Mouse (Mus musculus): ENCODE results near the gene Slit3. TPM values are rescaled to one million over a fixed set of nuclear protein-coding genes. Genes with fewer than 3 reads are reported as not detected.

Slit3 gene
- polyA plus RNA-seq, 1 experiment: 211 TPM

- Histone ChIP-seq H3K4me3 (ENCODE audit: insufficient read depth, low read length) (no peak overlapping the region), H3K27ac (ENCODE audit: insufficient read depth, low read length) (no peak overlapping the region), H3K4me1 (ENCODE audit: control insufficient read depth, insufficient read depth, low read length) (no peaks in the 10 kb centered on the region)
- TF ChIP-seq CTCF (IDR thresholded peaks at IDR 0.05; ENCODE audit: borderline replicate concordance, insufficient read depth, low read length) (no peak), POLR2A (IDR thresholded peaks at IDR 0.05; ENCODE audit: low read depth, low read length) (no peak)
Measured at GRCm38 (mm10) chr11:35729186-35729585, 608.2 kb downstream of the Slit3 start.

DNA sequence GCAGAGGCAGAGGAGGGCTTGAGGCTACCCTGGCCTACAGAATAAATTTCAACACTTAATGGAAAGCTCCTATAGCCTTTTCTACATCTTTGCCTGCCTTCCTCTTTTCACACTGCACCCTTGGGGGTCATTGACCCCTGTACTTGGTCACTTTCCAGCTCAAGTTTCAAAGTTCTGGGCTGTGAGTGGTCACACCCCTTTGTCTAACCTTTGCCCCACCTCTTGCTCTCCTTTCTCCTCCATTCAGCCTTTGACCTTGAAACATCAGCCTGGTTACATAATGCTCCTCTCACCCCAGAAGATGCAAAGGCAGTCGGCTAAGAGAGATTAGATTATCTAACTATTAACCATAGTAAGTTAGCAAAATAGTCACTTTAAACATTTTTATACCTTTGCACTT is 611.3 kb downstream of the Slit3 start:
- Histone ChIP-seq H3K4me3 (ENCODE audit: insufficient read depth, low read length) (no peak overlapping the region), H3K4me1 (ENCODE audit: control insufficient read depth, insufficient read depth, low read length) (no peaks in the 10 kb centered on the region), H3K27ac (ENCODE audit: insufficient read depth, low read length) (no peak overlapping the region)
- no peak for TF ChIP-seq POLR2A (IDR thresholded peaks at IDR 0.05; ENCODE audit: low read depth, low read length)
- TF ChIP-seq CTCF (IDR thresholded peaks at IDR 0.05; ENCODE audit: borderline replicate concordance, insufficient read depth, low read length): no peak

GRCm38 (mm10) chr11:35736817-35737216 is 615.8 kb downstream of the Slit3 start:
- TF ChIP-seq POLR2A (IDR thresholded peaks at IDR 0.05; ENCODE audit: low read depth, low read length): no peak
- no peaks in the 10 kb centered on the region for H3K4me1 ChIP-seq (ENCODE audit: control insufficient read depth, insufficient read depth, low read length)
- H3K27ac ChIP-seq (ENCODE audit: insufficient read depth, low read length): no peak overlapping the region
- no peak overlapping the region for H3K4me3 ChIP-seq (ENCODE audit: insufficient read depth, low read length)

DNA sequence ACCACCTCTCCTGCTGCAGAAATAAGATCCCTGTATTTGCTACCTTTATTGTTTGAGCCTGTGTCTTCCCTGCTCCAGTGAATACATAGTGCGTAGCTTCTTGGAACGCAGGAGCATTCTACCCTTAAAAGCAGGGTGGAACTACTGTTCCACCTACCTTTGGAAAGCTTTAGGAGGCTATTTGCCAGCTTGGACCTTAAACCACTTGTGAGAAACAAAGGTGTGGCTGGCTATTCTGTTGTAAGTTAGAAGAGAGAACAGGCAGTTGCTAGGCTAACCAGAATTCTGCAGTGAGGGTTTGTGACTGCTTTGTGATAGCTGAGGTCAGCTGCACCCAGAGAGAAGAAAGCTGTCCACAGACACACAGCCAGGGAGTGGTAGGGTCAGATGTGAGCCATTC is 616.2 kb downstream of the Slit3 start:
- TF ChIP-seq CTCF (IDR thresholded peaks at IDR 0.05; ENCODE audit: borderline replicate concordance, insufficient read depth, low read length) (no peak), POLR2A (IDR thresholded peaks at IDR 0.05; ENCODE audit: low read depth, low read length) (no peak)
- H3K4me3 ChIP-seq (ENCODE audit: insufficient read depth, low read length): no peak overlapping the region
- H3K27ac ChIP-seq (ENCODE audit: insufficient read depth, low read length): no peak overlapping the region
- H3K4me1 ChIP-seq (ENCODE audit: control insufficient read depth, insufficient read depth, low read length): no peaks in the 10 kb centered on the region

- no peaks in the 10 kb centered on the region for H3K4me1 ChIP-seq (ENCODE audit: control insufficient read depth, insufficient read depth, low read length)
- H3K27ac ChIP-seq (ENCODE audit: insufficient read depth, low read length): no peak overlapping the region
- no peak overlapping the region for H3K4me3 ChIP-seq (ENCODE audit: insufficient read depth, low read length)
- no peak for TF ChIP-seq CTCF (IDR thresholded peaks at IDR 0.05; ENCODE audit: borderline replicate concordance, insufficient read depth, low read length)
- TF ChIP-seq POLR2A (IDR thresholded peaks at IDR 0.05; ENCODE audit: low read depth, low read length): no peak
Measured at GRCm38 (mm10) chr11:35738102-35738501, 617.1 kb downstream of the Slit3 start.

DNA sequence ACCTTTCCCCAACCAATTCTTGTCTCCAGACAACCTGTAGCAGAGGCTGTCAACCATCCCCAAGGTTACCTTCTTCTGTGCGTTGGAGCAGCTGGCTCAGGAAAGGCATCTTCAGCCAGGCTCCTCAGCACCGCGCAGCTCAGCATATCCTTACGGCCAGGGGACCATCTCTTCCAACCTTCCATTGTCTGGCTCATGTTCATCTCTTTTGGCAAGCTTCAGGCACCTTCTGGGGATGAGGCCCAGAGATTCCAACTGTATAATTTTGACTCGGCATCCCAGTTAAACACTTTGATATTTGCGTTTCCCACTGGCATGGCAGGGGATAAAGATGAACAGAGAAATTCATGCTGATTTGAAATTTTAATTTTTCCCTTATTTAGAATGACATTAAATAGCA is 622.6 kb downstream of the Slit3 start:
- no peaks in the 10 kb centered on the region for H3K4me1 ChIP-seq (ENCODE audit: control insufficient read depth, insufficient read depth, low read length)
- H3K4me3 ChIP-seq (ENCODE audit: insufficient read depth, low read length): no peak overlapping the region
- no peak overlapping the region for H3K27ac ChIP-seq (ENCODE audit: insufficient read depth, low read length)
- no peak for TF ChIP-seq POLR2A (IDR thresholded peaks at IDR 0.05; ENCODE audit: low read depth, low read length)
- TF ChIP-seq CTCF (IDR thresholded peaks at IDR 0.05; ENCODE audit: borderline replicate concordance, insufficient read depth, low read length): no peak

GRCm38 (mm10) chr11:35744571-35744970 is 623.5 kb downstream of the Slit3 start:
- TF ChIP-seq POLR2A (IDR thresholded peaks at IDR 0.05; ENCODE audit: low read depth, low read length) (no peak), CTCF (IDR thresholded peaks at IDR 0.05; ENCODE audit: borderline replicate concordance, insufficient read depth, low read length) (no peak)
- H3K27ac ChIP-seq (ENCODE audit: insufficient read depth, low read length): no peak overlapping the region

GRCm38 (mm10) chr11:35750578-35750977 is 629.6 kb downstream of the Slit3 start:
- TF ChIP-seq POLR2A (IDR thresholded peaks at IDR 0.05; ENCODE audit: low read depth, low read length): no peak
- TF ChIP-seq CTCF (IDR thresholded peaks at IDR 0.05; ENCODE audit: borderline replicate concordance, insufficient read depth, low read length): no peak
- no peaks in the 10 kb centered on the region for H3K4me1 ChIP-seq (ENCODE audit: control insufficient read depth, insufficient read depth, low read length)
- H3K4me3 ChIP-seq (ENCODE audit: insufficient read depth, low read length): no peak overlapping the region
- H3K27ac ChIP-seq (ENCODE audit: insufficient read depth, low read length): no peak overlapping the region

More at GRCm38 (mm10) chr11:35744571-35744970, 623.5 kb downstream of the Slit3 start:
- no peak overlapping the region for H3K4me3 ChIP-seq (ENCODE audit: insufficient read depth, low read length)
- H3K4me1 ChIP-seq (ENCODE audit: control insufficient read depth, insufficient read depth, low read length): no peaks in the 10 kb centered on the region

DNA sequence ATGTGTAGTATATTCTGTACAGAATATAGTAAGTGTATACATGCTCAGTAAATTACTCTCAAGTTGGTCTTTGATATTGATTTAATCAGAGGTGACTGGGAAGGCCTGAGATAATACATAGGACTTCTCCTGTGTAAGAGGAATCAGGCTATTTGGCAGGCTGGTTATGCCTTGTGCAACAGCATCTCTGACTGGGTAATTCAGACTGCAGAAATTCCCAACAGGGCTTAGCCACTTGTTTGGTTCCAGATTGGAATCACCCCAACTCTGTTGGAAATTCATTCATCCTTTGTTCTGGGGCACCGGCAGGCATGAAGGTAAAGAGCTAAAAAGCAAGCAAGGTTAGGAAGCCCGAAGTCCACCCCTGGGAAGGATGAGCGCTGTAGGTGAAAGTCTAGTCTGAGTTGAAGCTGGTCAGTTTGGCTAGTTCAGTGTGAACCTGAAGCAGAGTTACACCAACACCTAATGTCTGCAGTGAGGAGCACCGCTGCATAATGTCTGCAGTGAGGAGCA is 633.9 kb downstream of the Slit3 start:
- TF ChIP-seq POLR2A (IDR thresholded peaks at IDR 0.05; ENCODE audit: low read depth, low read length) (no peak), CTCF (IDR thresholded peaks at IDR 0.05; ENCODE audit: borderline replicate concordance, insufficient read depth, low read length) (no peak)
- no peaks in the 10 kb centered on the region for H3K4me1 ChIP-seq (ENCODE audit: control insufficient read depth, insufficient read depth, low read length)
- no peak overlapping the region for H3K4me3 ChIP-seq (ENCODE audit: insufficient read depth, low read length)
- H3K27ac ChIP-seq (ENCODE audit: insufficient read depth, low read length): no peak overlapping the region

DNA sequence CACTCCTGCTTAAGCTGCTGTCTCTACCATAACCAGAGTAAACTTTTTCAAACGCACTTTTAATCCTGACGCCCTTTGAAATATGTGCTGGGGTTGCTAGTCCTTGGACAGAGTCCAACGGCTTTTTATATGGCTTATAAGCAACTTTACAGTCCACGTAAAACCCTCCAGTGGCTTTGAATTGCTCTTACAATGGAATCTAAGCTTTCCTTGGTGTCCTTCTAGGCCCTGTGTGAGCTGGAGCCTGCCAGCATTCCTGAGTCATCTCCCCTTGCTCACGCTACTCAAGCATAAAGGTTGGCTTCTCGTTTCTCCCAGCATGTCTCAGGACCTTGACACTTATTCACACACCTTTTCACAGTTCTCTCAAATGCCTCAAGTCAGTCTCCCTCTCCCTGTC is 634.5 kb downstream of the Slit3 start:
- Histone ChIP-seq H3K27ac (ENCODE audit: insufficient read depth, low read length) (no peak overlapping the region), H3K4me3 (ENCODE audit: insufficient read depth, low read length) (no peak overlapping the region), H3K4me1 (ENCODE audit: control insufficient read depth, insufficient read depth, low read length) (no peaks in the 10 kb centered on the region)
- TF ChIP-seq CTCF (IDR thresholded peaks at IDR 0.05; ENCODE audit: borderline replicate concordance, insufficient read depth, low read length) (no peak), POLR2A (IDR thresholded peaks at IDR 0.05; ENCODE audit: low read depth, low read length) (no peak)
